Mouse (Mus musculus): ENCODE results near the gene Gtf2f2. TPM values are rescaled to one million over a fixed set of nuclear protein-coding genes. Genes with fewer than 3 reads are reported as not detected.

The Gtf2f2 gene
- polyA plus RNA-seq, 1 experiment from 2014 or later: 58.9 TPM

- Histone ChIP-seq H3K4me1 (peaks cover 8% of the 10 kb centered on the region; the same call in 1 of the 2 replicates), H3K9me3 (replicated peaks) (no peaks in the 10 kb centered on the region), H3K27ac (replicated peaks) (no peak overlapping the region), H3K36me3 (peaks cover 17% of the 10 kb centered on the region), H3K27me3 (ENCODE audit: low read depth, poor library complexity, severe bottlenecking) (no peaks in the 10 kb centered on the region), H3K4me3 (no peak overlapping the region)
- 83% methylated on average over 1 of the region's 1 CpGs for WGBS
- no peak for DNase-seq (ENCODE audit: low spot score)
Measured at GRCm38 (mm10) chr14:75989168-75989567, 21.5 kb downstream of the Gtf2f2 start.

GRCm38 (mm10) chr14:75986878-75987483 is 23.7 kb downstream of the Gtf2f2 start:
- H3K4me1 ChIP-seq: peaks cover 8% of the 10 kb centered on the region; the same call in 1 of the 2 replicates
- no peaks in the 10 kb centered on the region for H3K27me3 ChIP-seq (ENCODE audit: low read depth, poor library complexity, severe bottlenecking)
- WGBS: 92% methylated on average over 7 of the region's 7 CpGs
- DNase-seq (ENCODE audit: low spot score): no peak
- no peaks in the 10 kb centered on the region for H3K9me3 ChIP-seq (replicated peaks)
- 0 out of 2 replicates have a peak, but pooled peaks cover 5% of the 10 kb centered on the region for H3K36me3 ChIP-seq
- no peak overlapping the region for H3K4me3 ChIP-seq
- no peak overlapping the region for H3K27ac ChIP-seq (replicated peaks)

GRCm38 (mm10) chr14:75985112-75985511 is 25.6 kb downstream of the Gtf2f2 start:
- WGBS: 68% methylated on average over 4 of the region's 4 CpGs
- H3K36me3 ChIP-seq: 0 out of 2 replicates have a peak, but pooled peaks cover 6% of the 10 kb centered on the region
- H3K4me3 ChIP-seq: no peak overlapping the region
- H3K4me1 ChIP-seq: peaks cover 8% of the 10 kb centered on the region; the same call in 1 of the 2 replicates
- H3K27ac ChIP-seq (replicated peaks): 0 out of 2 replicates have a peak overlapping the region, but pooled peaks have one; percentile 7
- no peaks in the 10 kb centered on the region for H3K9me3 ChIP-seq (replicated peaks)
- no peaks in the 10 kb centered on the region for H3K27me3 ChIP-seq (ENCODE audit: low read depth, poor library complexity, severe bottlenecking)
- DNase-seq (ENCODE audit: low spot score): no peak

GRCm38 (mm10) chr14:75983891-75984290 is 26.8 kb downstream of the Gtf2f2 start:
- Histone ChIP-seq H3K27ac (replicated peaks) (no peak overlapping the region), H3K27me3 (ENCODE audit: low read depth, poor library complexity, severe bottlenecking) (no peaks in the 10 kb centered on the region), H3K4me1 (peaks cover 8% of the 10 kb centered on the region; the same call in 1 of the 2 replicates), H3K9me3 (replicated peaks) (no peaks in the 10 kb centered on the region), H3K4me3 (no peak overlapping the region), H3K36me3 (0 out of 2 replicates have a peak, but pooled peaks cover 3% of the 10 kb centered on the region)
- WGBS: 95% methylated on average over 2 of the region's 2 CpGs
- DNase-seq (ENCODE audit: low spot score): no peak

GRCm38 (mm10) chr14:75981231-75981630 is 29.4 kb downstream of the Gtf2f2 start:
- Histone ChIP-seq H3K36me3 (0 out of 2 replicates have a peak, but pooled peaks cover 3% of the 10 kb centered on the region), H3K27ac (replicated peaks) (no peak overlapping the region), H3K9me3 (replicated peaks) (no peaks in the 10 kb centered on the region), H3K4me1 (peaks cover 8% of the 10 kb centered on the region; the same call in 1 of the 2 replicates), H3K27me3 (ENCODE audit: low read depth, poor library complexity, severe bottlenecking) (no peaks in the 10 kb centered on the region), H3K4me3 (no peak overlapping the region)
- 93% methylated on average over 3 of the region's 3 CpGs for whole genome bisulfite sequencing
- no peak for DNase-seq (ENCODE audit: low spot score)

GRCm38 (mm10) chr14:75976107-75976506 is 34.6 kb downstream of the Gtf2f2 start:
- Histone ChIP-seq H3K36me3 (0 out of 2 replicates have a peak, but pooled peaks cover 3% of the 10 kb centered on the region), H3K9me3 (replicated peaks) (no peaks in the 10 kb centered on the region), H3K4me1 (no peaks in the 10 kb centered on the region), H3K4me3 (no peak overlapping the region), H3K27ac (replicated peaks) (no peak overlapping the region), H3K27me3 (ENCODE audit: low read depth, poor library complexity, severe bottlenecking) (no peaks in the 10 kb centered on the region)
- DNase-seq (ENCODE audit: low spot score): no peak
- WGBS: 72% methylated on average over 3 of the region's 3 CpGs

- Histone ChIP-seq H3K27ac (replicated peaks) (no peak overlapping the region), H3K36me3 (no peaks in the 10 kb centered on the region), H3K4me3 (no peak overlapping the region), H3K27me3 (ENCODE audit: low read depth, poor library complexity, severe bottlenecking) (no peaks in the 10 kb centered on the region), H3K9me3 (replicated peaks) (no peaks in the 10 kb centered on the region), H3K4me1 (no peaks in the 10 kb centered on the region)
- 88% methylated on average over 5 of the region's 5 CpGs for WGBS
- DNase-seq (ENCODE audit: low spot score): no peak
Measured at GRCm38 (mm10) chr14:75967291-75967690, 43.4 kb downstream of the Gtf2f2 start.

GRCm38 (mm10) chr14:75964433-75964832 is 46.2 kb downstream of the Gtf2f2 start:
- Histone ChIP-seq H3K27me3 (ENCODE audit: low read depth, poor library complexity, severe bottlenecking) (no peaks in the 10 kb centered on the region), H3K36me3 (no peaks in the 10 kb centered on the region), H3K27ac (replicated peaks) (no peak overlapping the region), H3K4me1 (no peaks in the 10 kb centered on the region), H3K4me3 (no peak overlapping the region), H3K9me3 (replicated peaks) (no peaks in the 10 kb centered on the region)
- DNase-seq (ENCODE audit: low spot score): no peak
- 93% methylated on average over 1 of the region's 1 CpGs for WGBS

- 90% methylated on average over 5 of the region's 5 CpGs for WGBS
- no peaks in the 10 kb centered on the region for H3K4me1 ChIP-seq
- H3K27me3 ChIP-seq (ENCODE audit: low read depth, poor library complexity, severe bottlenecking): no peaks in the 10 kb centered on the region
- no peak overlapping the region for H3K4me3 ChIP-seq
- DNase-seq (ENCODE audit: low spot score): no peak
- H3K36me3 ChIP-seq: no peaks in the 10 kb centered on the region
- H3K9me3 ChIP-seq (replicated peaks): no peaks in the 10 kb centered on the region
- H3K27ac ChIP-seq (replicated peaks): no peak overlapping the region
Measured at GRCm38 (mm10) chr14:75964000-75964399, 46.7 kb downstream of the Gtf2f2 start.

GRCm38 (mm10) chr14:75963215-75963614 is 47.5 kb downstream of the Gtf2f2 start:
- H3K4me1 ChIP-seq: no peaks in the 10 kb centered on the region
- H3K4me3 ChIP-seq: no peak overlapping the region
- 70% methylated on average over 5 of the region's 5 CpGs for WGBS
- H3K27me3 ChIP-seq (ENCODE audit: low read depth, poor library complexity, severe bottlenecking): no peaks in the 10 kb centered on the region
- H3K36me3 ChIP-seq: no peaks in the 10 kb centered on the region
- no peak overlapping the region for H3K27ac ChIP-seq (replicated peaks)
- DNase-seq (ENCODE audit: low spot score): no peak
- no peaks in the 10 kb centered on the region for H3K9me3 ChIP-seq (replicated peaks)

- H3K36me3 ChIP-seq: no peaks in the 10 kb centered on the region
- WGBS: 91% methylated on average over 9 of the region's 9 CpGs
- H3K27me3 ChIP-seq (ENCODE audit: low read depth, poor library complexity, severe bottlenecking): no peaks in the 10 kb centered on the region
- H3K9me3 ChIP-seq (replicated peaks): no peaks in the 10 kb centered on the region
- no peak overlapping the region for H3K4me3 ChIP-seq
- H3K27ac ChIP-seq (replicated peaks): no peak overlapping the region
- no peaks in the 10 kb centered on the region for H3K4me1 ChIP-seq
- DNase-seq (ENCODE audit: low spot score): no peak
Measured at GRCm38 (mm10) chr14:75962250-75962649, 48.4 kb downstream of the Gtf2f2 start.

- Histone ChIP-seq H3K27ac (replicated peaks) (no peak within 1 kb of the TSS), H3K36me3 (no peaks in the 10 kb centered on the region), H3K27me3 (ENCODE audit: low read depth, poor library complexity, severe bottlenecking) (no peaks in the 10 kb centered on the region), H3K9me3 (replicated peaks) (no peaks in the 10 kb centered on the region), H3K4me1 (peaks cover 5% of the 10 kb centered on the region; the same call in 1 of the 2 replicates), H3K4me3 (no peak within 1 kb of the TSS)
- WGBS: 94% methylated on average over 7 of the region's 7 CpGs
- no peak for DNase-seq (ENCODE audit: low spot score)
Measured at GRCm38 (mm10) chr14:75954766-75955165, 55.9 kb downstream of the Gtf2f2 start, which contains the start of gene Kctd4. Kctd4 (plus strand) TSS chr14:75955009.

- peaks cover 5% of the 10 kb centered on the region; the same call in 1 of the 2 replicates for H3K4me1 ChIP-seq
- H3K4me3 ChIP-seq: no peak overlapping the region
- 66% methylated on average over 2 of the region's 2 CpGs for WGBS
- no peak overlapping the region for H3K27ac ChIP-seq (replicated peaks)
- DNase-seq (ENCODE audit: low spot score): no peak
- H3K27me3 ChIP-seq (ENCODE audit: low read depth, poor library complexity, severe bottlenecking): no peaks in the 10 kb centered on the region
- no peaks in the 10 kb centered on the region for H3K9me3 ChIP-seq (replicated peaks)
- H3K36me3 ChIP-seq: 0 out of 2 replicates have a peak, but pooled peaks cover 4% of the 10 kb centered on the region
Measured at GRCm38 (mm10) chr14:75953011-75953410, 57.7 kb downstream of the Gtf2f2 start.

Data from midbrain, embryonic 10.5 days (tissue).